Mouse (Mus musculus): ENCODE results near the gene Ell. TPM values are rescaled to one million over a fixed set of nuclear protein-coding genes. Genes with fewer than 3 reads are reported as not detected.
"Not testable (repeated sequence)": the region's sequence is repeated elsewhere in the genome, so short reads cannot be mapped to it uniquely, and the experiment has no call there.

The Ell gene
- polyA plus RNA-seq, 1 experiment: 21.3 TPM

DNA sequence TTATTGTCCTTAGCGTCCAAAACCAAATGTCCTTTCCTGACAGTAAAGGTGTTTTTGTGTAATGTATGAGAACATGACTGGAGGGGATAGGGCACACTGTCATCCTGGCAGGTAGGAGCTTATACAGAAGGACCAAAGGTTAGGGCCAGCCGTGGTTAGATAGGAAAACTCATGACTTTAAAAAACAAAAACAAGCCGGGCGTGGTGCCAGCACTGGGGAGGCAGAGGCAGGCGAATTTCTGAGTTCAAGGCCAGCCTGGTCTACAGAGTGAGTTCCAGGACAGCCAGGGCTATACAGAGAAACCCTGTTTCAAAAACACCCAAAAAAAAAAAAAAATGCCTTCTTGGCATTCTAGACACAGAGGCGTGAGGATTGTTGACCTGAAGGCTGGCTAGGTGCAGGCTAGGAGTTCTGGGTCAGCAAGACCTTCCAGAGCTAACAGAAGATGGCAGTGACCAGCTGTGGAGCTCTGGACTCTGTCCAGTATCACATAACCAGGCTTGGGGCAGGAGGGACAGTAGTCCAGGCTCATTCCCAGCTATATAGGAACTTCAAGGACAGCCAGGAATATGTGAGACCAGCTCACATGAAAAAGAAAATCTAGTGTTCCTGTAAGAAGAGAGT, 24.6 kb downstream of the Ell start:
- no peak for DNase-seq (ENCODE audit: low spot score)

DNA sequence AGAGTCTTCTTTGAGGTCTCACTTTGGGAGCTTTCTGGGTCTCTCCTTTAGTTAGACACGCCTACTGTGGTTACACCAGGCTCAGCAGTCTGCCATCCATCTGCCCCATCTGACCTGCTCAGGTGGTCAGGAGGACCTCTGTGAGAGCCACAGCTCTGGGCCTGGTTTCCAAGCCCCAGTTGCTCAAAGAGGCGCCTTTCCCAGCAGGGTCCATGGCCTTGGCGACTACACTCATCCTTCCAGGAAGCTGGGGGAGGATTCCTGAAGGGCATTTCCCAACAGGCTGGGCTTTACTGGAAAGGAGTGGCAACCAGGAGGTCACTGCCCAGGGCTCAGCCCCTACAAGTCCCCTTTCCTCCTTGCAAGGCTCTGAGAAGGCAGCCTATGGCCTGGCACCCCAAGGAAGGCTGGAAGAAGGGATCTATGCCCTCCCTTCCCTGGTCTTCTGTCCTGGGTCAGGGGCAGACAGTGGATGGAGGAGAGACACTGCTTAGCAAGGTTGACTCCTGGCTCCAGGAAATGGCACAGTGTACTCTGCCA, 25.5 kb downstream of the Ell start:
- DNase-seq (ENCODE audit: low spot score): no peak

DNA sequence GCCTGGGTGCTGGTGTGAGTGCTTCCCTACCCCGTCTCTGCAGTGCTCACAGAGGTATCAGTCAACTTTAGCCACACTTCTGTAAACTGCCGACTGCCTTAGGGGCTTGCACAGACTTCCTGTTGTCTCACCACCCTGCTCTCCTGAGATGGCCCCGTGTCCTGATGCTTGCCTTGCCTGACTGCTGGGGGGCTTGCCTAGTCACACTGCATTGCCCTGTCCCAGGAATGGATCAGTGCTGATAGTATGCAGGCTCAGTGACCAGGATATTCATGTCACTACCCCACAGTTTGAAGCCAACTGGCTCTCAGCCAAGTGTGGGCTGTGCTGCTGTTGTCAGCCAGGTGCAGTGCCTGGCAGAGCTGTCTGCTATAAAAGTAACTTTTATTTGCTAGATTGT, 26.3 kb downstream of the Ell start:
- DNase-seq (ENCODE audit: low spot score): no peak

DNA sequence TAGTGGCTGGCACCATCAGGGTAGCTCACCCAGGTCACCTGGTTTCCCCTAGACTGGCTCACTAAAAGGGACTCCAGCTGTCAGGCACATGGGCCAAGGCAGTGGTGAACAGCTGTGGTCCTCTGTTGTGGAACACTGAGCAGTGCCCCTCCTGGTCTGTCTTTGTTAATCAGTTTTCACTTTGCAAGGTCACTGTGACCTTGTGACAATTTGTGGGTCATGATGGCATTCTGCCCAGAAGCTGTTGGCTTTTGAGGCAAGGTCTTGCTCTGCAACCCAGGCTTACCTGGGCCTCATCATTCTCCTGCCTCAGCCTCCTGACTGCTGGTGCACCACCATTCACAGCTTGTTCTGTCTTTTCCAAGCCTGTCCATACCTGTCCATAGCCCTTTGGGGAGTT, 31.1 kb downstream of the Ell start:
- no peak for DNase-seq (ENCODE audit: low spot score)

DNA sequence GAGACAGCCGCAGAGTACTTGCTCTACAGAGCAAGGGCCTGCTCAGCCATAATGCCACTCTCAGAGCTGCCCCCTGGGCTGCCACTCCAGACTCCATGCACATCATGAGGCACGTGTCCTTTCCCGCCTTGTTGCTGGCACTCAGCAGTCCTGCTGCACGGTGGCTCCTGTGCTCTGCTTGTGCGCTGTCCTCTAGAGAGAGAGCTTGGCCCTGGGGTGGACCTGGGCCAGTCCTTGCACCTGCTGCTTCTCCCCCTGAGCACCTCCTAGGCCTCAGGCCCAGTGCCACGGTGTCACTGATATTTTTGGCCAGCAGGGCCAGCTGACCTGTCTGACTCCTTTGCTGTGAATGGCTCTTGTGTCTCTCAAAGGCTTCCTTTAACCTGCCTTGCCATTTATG, 31.7 kb downstream of the Ell start:
- no peak for DNase-seq (ENCODE audit: low spot score)

DNA sequence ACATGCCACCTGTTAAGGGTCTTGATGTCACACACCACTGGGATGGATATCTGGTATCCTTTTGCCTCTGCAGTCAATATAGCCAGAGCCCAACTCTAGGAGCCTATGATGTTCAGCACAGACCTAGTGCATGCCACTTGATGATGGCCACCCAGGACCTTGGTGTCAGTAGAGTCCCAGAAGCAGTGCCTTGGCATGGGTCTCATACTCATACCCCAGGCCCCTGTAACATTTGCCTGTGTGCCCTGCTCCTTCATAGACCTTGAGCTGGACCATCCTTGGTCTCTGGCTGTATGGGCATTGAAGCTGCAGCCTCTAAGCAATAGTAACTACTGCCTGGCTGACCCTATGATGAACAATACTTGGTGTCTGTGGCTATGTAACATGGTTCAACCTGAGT, 35.0 kb downstream of the Ell start:
- no peak for DNase-seq (ENCODE audit: low spot score)

DNA sequence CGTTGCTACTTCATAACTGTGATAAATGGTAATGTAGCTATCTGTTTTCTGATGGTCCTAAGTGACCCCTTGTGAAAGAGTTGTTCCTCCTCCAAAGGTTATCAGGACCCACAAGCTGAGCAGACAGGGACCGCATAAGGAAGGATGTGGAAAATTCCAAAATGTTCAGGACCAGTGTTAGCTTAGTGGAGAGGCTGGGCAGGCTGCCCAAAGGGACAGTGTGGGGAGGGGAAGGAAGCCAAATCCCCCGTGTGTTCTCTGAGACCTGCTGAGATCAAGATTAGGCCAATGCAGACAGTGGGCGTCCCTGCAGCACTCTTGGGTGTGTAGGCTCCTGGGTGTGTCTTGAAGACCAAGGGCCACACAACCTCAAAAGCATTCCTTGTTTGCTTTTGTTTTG, 35.7 kb downstream of the Ell start:
- DNase-seq (ENCODE audit: low spot score): no peak

DNA sequence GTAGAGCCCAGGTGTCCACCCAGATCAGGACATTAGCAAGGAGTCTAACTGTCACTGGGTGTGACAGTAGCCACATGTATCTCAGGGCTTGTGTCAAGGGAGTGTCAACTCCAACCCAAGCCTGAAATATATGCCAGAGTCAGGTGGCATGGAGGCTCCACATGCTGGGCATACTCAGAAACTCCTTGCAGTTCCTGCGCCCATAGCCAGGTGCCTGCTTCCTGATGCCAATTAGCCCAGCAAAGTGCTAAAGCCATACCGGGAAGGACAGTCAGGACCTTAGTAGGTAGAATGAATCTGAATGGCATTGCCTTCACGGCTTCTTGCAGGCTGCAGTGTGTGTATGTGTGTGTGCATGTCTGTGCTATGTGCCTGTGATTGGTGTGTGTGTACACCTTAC, 38.0 kb downstream of the Ell start:
- no peak for DNase-seq (ENCODE audit: low spot score)

DNA sequence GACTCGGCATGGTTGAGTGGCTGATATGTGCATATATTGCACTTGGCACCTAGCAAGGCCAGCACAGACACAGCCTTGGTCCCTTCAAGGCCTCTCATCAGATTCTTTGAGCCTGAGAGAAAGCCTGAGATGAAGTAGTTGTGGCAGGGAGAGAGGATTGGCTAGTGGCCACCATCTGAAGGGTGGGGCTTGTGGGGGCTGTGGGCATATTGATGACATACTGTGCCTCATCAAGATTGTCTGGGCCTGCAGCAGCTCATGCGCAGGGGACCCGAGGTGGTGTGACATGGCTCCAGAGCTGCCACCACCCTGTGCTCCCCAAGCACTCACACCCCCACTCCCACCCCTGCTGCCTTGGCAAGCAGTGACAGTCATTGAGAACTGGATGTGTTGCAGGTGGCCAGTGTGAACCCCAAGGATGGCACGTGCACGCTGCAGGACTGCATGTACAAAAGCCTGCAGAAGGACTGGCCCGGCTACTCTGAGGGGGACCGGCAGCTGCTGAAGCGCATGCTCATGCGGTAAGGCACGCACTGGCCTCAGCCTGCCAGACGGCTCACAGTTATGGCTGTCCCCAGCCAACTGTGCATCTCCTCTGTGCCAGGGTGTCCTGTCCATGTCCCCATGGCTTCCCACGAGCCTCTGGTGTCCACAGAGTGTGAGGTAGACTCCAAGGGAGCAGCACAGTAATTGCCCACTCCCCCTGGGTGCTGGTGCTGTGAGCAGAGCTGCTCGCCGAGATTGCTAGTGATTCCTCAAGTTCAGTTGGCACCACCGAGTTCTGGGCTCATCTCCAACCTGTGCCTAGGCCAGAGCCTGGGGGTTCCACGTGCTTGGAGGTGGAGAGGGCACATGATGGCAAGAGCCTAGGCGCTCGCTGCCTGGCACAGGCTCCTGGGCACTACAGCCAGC, 44.5 kb downstream of the Ell start:
- no peak for DNase-seq (ENCODE audit: low spot score)

DNA sequence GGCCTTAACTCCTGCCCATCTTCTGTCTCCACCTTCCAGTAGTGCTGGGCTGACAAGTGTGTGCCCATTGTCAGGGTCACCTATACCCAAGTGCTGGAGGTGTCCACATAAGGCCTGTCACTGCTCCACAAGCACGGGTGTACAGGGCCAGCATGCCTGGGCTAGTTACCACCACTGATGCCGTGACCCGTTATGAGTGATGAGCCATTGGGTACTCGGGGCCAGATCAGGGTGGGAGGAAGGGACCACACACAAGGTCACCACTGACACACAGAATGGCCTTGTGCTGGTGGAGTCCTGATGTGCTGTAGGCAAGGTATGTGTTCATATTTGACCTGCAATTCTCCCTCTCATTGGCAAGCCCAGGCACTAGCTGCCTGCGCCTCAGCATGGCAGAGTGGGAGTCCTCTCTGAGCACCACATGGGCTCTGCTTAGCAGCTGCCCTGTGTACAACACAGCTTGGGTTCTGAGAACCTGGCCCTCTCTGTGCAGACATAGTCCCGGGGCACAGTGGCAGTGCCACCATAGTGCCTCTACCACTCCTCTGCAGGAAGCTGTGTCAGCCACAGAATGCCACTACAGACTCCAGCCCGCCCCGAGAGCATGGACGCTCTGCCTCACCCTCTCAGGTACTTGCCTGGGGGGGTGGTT, 45.5 kb downstream of the Ell start:
- no peak for DNase-seq (ENCODE audit: low spot score)

DNA sequence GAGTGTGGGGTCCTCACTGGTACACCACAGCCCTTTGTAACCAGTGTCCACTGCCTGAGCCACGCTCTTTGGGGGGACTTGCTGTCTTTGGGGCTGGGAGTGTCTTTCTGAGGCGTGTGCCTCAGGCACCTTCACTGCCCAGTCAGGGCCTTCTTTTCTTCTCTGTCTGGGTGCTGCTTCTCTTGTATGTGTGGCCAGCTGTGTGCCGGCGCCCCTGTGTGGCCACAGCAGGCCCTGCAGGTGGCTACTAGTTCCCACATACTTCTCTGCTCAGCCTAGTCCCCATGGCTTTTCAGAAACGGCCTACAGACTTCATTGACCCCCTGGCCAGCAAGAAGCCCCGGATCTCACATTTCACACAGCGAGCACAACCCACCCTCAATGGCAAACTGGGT, 46.0 kb downstream of the Ell start:
- DNase-seq (ENCODE audit: low spot score): no peak

DNA sequence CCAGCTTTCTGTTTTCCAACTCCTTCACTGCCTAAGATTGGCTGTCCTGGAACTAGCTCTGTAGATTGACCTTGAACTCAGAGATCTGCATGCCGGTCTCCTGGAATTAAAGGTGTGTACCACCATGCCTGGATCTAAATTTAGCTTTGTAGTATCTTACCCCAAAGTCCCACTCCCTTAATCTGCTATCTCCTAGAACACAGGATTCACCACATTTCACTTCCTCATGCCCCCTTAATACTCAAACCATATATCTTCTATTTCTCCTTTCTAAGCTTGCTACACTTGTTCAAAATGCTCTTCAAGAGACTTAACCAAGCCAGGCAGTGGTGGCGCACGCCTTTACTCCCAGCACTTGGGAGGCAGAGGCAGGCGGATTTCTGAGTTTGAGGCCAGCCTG, 48.7 kb downstream of the Ell start:
- not testable (repeated sequence) for DNase-seq (ENCODE audit: low spot score)

DNA sequence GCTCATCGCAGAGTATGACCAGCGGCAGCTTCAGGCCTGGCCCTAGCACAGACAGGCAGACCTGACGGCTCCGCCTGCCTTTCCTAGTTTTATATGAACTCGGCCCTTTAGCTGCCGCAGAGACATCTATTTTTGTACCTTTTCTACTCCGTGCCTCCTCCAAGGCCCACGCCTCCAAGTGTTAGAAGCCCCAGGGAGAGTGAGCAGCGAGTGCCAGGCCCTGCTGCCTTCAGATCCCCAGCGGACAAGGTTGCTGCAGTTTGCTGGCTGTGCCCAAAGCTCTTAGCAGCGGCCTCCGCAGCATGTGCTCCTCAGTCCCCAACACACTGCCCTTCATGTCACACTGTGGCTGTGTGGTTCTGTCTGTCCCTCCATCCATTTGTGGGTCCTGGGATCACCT, 52.3 kb downstream of the Ell start:
- no peak for DNase-seq (ENCODE audit: low spot score)

DNA sequence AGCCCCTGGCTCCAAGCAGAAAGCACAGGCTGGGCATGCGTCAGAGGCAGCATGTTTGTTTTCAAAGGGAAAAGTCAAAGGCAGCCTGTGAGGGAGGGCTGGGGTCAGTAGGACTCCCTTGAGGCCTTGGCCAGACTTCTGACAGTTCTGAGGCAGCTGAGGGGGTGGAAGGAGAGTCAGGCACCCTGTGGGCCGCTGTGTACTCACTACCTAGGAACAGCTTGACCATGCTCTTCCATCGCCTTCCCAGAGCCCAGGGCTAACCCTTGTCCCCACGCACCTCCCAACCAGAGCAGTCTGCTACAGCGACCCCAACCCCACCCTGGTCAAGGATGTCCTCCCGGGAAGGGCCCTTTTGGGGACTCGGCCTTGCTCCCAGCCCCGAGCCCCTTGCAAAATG, 53.9 kb downstream of the Ell start:
- no peak for DNase-seq (ENCODE audit: low spot score)

DNA sequence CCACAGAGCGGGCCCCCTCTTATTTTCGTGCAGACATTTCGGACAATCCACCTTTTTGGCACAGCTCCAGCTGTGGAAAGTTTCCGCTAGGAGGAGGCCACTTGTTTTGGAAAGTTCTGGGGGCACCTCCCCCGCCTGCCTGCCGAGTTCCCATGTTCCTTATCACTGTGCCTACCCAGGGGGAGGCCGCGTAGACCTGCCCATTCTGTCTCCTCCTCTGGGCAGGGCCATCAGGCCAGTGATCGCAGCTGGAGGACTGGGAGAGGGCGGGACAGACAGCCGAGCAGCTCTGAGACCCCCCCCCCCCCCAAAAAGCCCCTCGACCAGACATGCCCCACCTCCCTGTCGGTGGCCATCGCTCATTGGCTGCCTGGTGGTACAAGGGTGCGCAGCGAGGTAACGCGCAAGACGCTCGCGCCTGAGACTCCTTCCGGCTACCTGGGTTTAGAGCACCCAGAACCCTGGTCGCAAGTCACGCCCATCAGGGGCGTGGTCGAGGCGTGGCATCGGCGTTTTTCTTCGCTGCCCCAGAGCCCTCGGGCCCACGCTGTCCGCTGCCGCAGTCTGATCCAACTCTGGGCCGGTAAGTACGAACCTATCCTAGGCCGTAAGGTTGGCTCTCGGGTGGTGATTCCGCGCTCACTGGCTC, 54.8 kb downstream of the Ell start, which contains the start of gene Isyna1:
Isyna1 (plus strand) TSS at position 413 of the 649 bp plus-strand sequence.
- peak; percentile 69 for DNase-seq (ENCODE audit: low spot score)

DNA sequence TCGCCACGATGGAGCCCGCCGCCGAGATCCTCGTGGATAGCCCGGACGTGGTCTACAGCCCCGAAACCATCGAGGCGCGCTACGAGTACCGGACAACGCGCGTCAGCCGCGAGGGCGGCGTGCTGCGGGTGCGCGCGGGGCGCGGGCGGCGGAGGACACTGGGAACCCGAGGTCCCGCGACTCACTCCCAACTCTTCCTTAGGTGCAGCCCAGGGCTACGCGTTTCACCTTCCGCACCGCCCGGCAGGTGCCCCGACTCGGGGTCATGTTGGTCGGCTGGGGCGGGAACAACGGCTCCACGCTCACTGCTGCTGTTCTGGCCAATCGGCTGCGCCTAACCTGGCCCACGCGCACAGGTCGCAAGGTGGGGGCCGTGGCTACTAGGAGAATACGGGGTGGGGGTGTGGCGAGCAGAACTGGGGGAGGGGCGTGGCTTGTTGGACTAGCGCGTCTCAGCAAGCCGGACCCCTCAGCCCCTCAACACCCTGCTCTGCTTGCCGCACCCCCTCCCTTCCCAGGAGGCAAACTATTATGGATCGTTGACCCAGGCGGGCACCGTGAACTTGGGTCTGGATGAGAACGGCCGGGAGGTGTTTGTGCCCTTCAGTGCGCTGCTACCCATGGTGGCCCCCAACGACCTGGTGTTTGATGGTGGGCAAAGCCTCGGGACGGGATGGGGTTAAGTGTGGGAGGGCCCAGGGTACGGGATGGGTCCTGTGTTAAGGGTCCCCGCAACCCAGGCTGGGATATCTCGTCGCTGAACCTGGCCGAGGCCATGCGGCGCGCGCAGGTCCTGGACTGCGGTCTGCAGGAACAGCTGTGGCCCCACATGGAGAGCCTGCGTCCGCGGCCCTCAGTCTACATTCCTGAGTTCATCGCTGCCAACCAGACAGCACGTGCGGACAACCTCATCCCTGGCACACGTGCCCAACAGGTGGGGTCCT, 55.6 kb downstream of the Ell start:
- no peak for DNase-seq (ENCODE audit: low spot score)

DNA sequence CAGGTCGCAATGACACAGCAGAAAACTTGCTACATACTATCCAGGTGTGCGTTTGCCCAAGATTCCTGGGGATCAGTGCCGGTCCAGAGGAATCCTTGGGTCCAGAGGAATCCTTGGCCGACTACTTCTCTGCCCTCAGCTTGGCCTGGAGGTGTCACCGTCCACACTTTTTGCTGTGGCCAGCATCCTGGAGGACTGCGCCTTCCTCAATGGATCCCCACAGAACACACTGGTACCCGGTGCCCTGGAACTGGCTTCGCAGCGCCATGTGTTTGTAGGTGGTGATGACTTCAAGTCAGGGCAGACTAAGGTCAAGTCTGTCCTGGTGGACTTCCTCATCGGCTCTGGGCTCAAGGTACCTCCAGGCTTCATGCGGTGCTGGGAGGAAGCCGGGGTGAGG, 56.6 kb downstream of the Ell start:
- no peak for DNase-seq (ENCODE audit: low spot score)

DNA sequence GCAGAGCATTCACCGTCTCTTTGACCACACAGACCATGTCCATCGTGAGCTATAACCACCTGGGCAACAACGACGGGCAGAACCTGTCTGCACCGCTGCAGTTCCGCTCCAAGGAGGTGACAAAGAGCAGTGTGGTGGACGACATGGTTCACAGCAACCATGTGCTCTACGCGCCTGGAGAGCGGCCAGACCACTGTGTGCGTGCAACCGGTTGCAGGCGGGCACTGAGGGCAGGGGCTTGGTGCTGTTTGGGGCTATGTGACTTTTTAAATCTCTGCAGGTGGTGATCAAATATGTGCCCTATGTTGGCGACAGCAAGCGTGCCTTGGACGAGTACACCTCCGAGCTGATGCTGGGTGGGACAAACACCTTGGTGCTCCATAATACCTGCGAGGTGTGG, 57.0 kb downstream of the Ell start:
- DNase-seq (ENCODE audit: low spot score): no peak

DNA sequence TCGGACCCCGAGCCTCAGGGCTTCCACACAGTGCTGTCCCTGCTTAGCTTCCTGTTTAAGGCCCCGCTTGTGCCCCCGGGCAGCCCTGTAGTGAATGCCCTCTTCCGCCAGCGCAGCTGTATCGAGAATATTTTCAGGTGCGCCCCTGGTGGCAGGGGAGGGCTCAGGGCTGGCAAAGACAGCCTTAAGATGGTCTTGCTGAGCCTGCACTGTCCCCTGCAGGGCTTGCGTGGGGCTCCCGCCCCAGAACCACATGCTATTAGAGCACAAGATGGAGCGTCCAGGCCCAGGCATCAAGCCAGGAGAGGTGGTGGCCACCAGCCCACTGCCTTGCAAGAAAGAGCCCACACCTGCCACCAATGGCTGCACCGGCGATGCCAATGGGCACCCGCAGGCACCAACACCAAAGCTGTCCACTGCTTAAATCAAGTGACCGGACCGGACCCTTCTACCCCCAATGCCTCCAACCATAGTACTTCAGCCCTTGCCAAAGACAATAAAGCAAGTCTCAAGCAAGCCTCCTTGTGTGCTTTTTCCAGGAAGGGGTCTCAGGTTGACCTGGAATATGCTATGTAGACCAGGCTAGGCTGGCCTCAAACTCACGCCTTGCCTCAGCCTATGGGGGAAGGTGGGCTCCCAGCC, 57.6 kb downstream of the Ell start:
- no peak for DNase-seq (ENCODE audit: low spot score)
